19 mouse cellular contexts compared by ENCODE assay signal in genomic region chr4:44812855-44813254, GRCm38 (mm10). TPM values are rescaled to one million over a fixed set of nuclear protein-coding genes. Genes with fewer than 3 reads are reported as not detected.
A peak's percentile ranks its signal among the peaks of the same experiment; 100 is the strongest.
DNase-seq lines count a peak whose midpoint lies in the region; ATAC-seq lines count a peak whose summit lies in the region.
"Had no signal": no experiment of that assay in that cellular context is flagged by ENCODE, and none has a peak within 500 bp of the region (broad histone marks: within the 10 kb centered on the region; RNA-seq: fewer than 3 reads in every experiment).

No protein-coding gene starts in this region.

- no peak overlapping the region for H3K4me2 ChIP-seq in liver, embryonic 13.5 days
- H3K4me2 ChIP-seq: embryonic facial prominence, embryonic 13.5 days; forebrain, embryonic 12.5 days; heart, embryonic 12.5 days; hindbrain, embryonic 15.5 days had no signal

- H3K9ac ChIP-seq in liver, embryonic 13.5 days, result no peak overlapping the region
- H3K9ac ChIP-seq: embryonic facial prominence, embryonic 13.5 days; forebrain, embryonic 12.5 days; heart, embryonic 12.5 days; hindbrain, embryonic 15.5 days had no signal

- WGBS in liver, embryonic 13.5 days (ENCODE audit: insufficient replicate concordance), result 8% methylated on average over 1 of the region's 1 CpGs

- H3K27me3 ChIP-seq in liver, embryonic 13.5 days, result no peaks in the 10 kb centered on the region
- H3K27me3 ChIP-seq: CH12.LX; embryonic facial prominence, embryonic 13.5 days; forebrain, embryonic 12.5 days; heart, embryonic 12.5 days; hindbrain, embryonic 15.5 days had no signal

- H3K27ac ChIP-seq in liver, embryonic 13.5 days, result no peak overlapping the region
- H3K27ac ChIP-seq: embryonic facial prominence, embryonic 13.5 days; forebrain, embryonic 12.5 days; hindbrain, embryonic 10.5 days; hindbrain, embryonic 15.5 days had no signal

- peak; percentile 64; the same call in 1 of the 2 replicates for ATAC-seq in liver, embryonic 13.5 days (ENCODE audit: low read depth)
- peak; percentile 47 for ATAC-seq in megakaryocyte progenitor cell, adult 5-6 weeks (replicated peaks; ENCODE audit: poor library complexity)
- ATAC-seq: forebrain, embryonic 16.5 days had no signal

- no peak overlapping the region for H3K4me3 ChIP-seq in liver, embryonic 13.5 days (replicated peaks)
- H3K4me3 ChIP-seq: embryonic facial prominence, embryonic 13.5 days; forebrain, embryonic 12.5 days; heart, embryonic 12.5 days; hindbrain, embryonic 10.5 days; hindbrain, embryonic 15.5 days had no signal

- DNase-seq in 416B (ENCODE audit: low read depth) (peak; percentile 58), MEL-GATA-1-ER (ENCODE audit: extremely low read depth, low read depth) (peak; percentile 56)
- DNase-seq in liver, embryonic 13.5 days, result no peak
- no peak for DNase-seq in gastrocnemius, adult 18-20 months (ENCODE audit: low spot score)
- no peak for DNase-seq in layer of hippocampus, adult 8-10 months (ENCODE audit: low spot score in 2 of 2)
- no peak for DNase-seq in ovary, postnatal 10 days (ENCODE audit: low spot score)
- DNase-seq: adrenal gland, postnatal 10 days; cerebellum, adult 18-20 months; cerebellum, adult 9-11 months; cerebellum, postnatal 36 days; gastrocnemius, postnatal 25 days had no signal

- H3K9me3 ChIP-seq in liver, embryonic 13.5 days (replicated peaks), result no peaks in the 10 kb centered on the region
- H3K9me3 ChIP-seq: embryonic facial prominence, embryonic 13.5 days; forebrain, embryonic 12.5 days; heart, embryonic 12.5 days; hindbrain, embryonic 10.5 days; hindbrain, embryonic 15.5 days had no signal

- peaks cover 25% of the 10 kb centered on the region for H3K4me1 ChIP-seq in liver, embryonic 13.5 days (replicated peaks)
- H3K4me1 ChIP-seq: hindbrain, embryonic 15.5 days had no signal

- H3K36me3 ChIP-seq in liver, embryonic 13.5 days, result no peaks in the 10 kb centered on the region
- H3K36me3 ChIP-seq: embryonic facial prominence, embryonic 13.5 days; forebrain, embryonic 12.5 days; heart, embryonic 12.5 days; hindbrain, embryonic 10.5 days; hindbrain, embryonic 15.5 days had no signal

RNA-seq across cellular contexts. Expression of gene Zcchc7, which starts 57.2 kb away (rescaled TPM):
- polyA plus RNA-seq in liver, embryonic 13.5 days (2015; fragmentation: Nextera tagmentation; extraction: Ambion mirVana), result 18.4 and 18.7 TPM in 2 replicates
- 37.1 and 49.9 TPM in 2 replicates for total RNA-seq in megakaryocyte progenitor cell, adult 5-6 weeks (2015)
- 118 and 153 TPM in 2 replicates for total RNA-seq in megakaryocyte progenitor cell, adult 5-6 weeks (2017)
- total RNA-seq in gastrocnemius, adult 18-20 months (2021), result 10 to 100 TPM; 15.8 to 17.9 TPM
- 10 to 100 TPM; 56.6 to 93.7 (median 75.1) TPM for total RNA-seq in layer of hippocampus, adult 8-10 months (2022)

Comparison
In these comparisons a context has a peak if more than half of its experiments do, and no peak if none do; other contexts are left out.
1. DNase-seq: peak in 416B (single experiment) and MEL-GATA-1-ER (single experiment); none in liver, embryonic 13.5 days (single experiment), gastrocnemius, adult 18-20 months (single experiment), layer of hippocampus, adult 8-10 months (0 of 2) and ovary, postnatal 10 days (single experiment).